Mouse (Mus musculus) cerebellum, adult 18-20 months (tissue): ENCODE data around the gene Ccdc85a.
"Not testable (repeated sequence)": the region's sequence is repeated elsewhere in the genome, so short reads cannot be mapped to it uniquely, and the experiment has no call there.

Experiments
- DNase-seq, 2 experiments: peaks; one replicate each; pipeline ENCODE4 v3.0.0; 2021

Ccdc85a gene

DNA sequence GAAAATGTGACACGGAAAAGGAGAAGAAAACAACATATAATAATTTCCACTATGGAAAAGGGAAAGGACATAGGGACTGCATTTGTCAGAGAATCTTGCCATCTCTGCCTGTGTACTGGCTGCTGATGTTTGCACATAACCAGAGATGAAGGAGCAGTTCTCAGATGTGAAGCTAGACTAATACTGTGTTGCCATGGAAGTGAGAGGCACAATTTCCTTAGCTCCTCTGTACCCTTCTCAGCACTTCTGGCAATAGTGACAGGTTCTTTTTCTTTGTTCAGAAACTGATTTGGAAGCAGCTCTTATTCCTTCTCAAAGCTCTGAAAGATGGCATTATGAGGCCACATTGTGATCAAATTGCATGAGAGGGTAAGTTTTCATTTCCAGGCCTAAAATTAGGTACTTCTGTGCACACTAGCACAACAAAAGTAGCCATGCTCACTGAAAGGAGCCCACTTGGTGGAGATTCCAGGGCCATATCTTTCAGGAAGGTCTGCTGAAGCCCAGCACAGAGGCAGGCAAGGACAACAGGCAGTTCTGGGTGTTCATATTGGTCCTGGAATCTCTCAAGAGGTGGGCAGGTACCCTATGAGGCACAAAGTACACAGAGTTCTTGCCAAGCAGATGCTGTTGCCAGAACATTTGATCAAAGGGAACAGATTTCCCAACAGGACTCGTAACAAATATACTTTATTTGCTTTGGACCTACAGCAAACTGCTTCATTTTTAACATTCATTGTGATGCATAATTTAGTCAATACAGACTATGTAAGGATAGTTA is 161.5 kb downstream of the Ccdc85a start:
- DNase-seq, result no peak

GRCm38 (mm10) chr11:28415841-28416240 is 168.3 kb downstream of the Ccdc85a start:
- DNase-seq, result no peak

DNA sequence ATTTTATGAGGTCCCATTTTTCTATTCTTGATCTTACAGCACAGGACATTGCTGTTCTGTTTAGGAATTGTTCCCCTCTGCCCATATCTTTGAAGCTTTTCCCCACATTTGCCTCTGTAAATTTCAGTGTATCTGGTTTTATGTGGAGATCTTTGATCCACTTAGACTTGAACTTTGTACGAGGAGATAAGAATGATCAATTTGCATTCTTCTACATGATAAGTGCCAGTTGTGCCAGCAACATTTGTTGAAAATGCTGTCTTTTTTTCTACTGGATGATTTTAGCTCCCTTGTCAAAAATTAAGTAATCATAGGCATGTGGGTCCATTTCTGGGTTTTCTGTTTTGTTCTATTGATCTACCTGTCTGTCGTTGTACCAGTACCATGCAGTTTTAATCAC is 174.2 kb downstream of the Ccdc85a start:
- not testable (repeated sequence) for DNase-seq

GRCm38 (mm10) chr11:28397166-28397565 is 187.0 kb downstream of the Ccdc85a start:
- no peak for DNase-seq

DNA sequence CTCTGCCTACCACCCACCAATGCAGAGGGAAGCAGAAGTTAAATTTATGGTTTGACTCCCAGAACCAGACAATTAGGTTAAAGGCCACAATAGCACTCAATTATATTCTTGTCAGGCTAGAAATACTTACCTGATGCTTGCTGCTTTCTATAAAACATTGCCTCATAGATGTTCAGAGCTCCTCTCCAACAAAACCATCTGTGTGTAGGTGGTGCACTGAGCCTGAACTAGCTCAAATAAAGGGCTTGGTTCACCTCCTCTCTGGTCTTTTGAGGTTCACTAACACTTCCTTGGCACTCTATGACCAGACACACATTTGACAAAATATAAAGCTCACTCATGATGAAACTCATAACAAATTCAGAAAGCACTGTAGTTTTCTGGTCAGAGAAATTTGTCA is 208.2 kb downstream of the Ccdc85a start:
- no peak for DNase-seq

- DNase-seq, result no peak
Measured at GRCm38 (mm10) chr11:28374636-28375035, 209.5 kb downstream of the Ccdc85a start.

DNA sequence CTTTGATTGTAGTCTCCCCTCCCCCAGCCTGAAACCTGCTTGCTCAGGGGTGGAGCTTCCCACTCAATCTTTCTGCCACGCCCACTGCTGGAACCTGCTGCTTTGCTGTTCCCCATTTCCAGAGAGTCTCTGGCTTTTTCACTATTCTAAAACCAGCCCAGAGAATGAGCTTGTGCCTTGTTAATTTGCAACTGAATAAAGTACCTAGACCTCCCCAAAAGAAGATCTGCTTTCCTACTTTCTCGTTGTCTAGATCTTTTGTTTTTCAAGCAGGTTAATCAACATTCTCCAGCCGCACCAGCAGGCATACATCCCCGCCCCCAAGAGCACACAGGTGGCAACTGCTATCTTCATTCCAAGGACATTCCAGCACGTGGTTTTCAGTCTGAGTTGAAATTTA is 212.7 kb downstream of the Ccdc85a start:
- not testable (repeated sequence) for DNase-seq

- DNase-seq, result no peak
Measured at GRCm38 (mm10) chr11:28365929-28366244, 218.2 kb downstream of the Ccdc85a start.

DNA sequence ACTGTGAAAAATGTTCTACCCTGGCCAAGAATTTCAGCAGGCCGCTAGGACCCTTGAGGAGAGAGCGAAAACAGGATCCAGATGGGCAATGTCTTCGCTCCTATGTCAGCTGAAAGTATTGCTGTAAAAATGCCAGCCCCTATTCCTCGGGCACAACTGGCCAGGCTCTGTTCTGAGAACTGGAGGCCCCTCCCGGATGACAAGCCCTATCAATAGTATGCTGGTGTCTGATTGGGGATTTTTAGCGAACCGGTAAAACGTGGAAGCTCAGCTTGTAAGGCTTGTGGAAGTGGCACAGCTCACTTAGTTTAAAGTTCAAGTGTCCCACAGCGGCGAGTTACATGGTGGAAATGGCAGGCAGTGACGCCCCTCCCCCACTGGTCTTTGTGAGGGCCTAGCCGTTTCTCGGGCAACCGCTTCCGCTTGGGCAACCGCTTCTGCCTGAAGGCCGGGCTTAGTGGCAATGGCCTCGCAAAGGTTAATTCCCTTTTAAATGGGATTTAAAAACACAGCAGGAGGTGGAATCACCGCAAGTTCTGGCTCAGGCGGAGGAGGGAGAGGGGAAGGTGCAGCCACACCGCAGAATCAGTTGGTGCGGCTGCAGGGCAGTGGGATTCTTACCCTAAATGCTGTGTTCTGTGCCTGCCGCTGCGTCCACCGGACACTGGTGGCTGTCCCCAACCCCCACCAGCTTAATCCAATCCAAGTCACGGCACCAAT is 218.8 kb downstream of the Ccdc85a start:
- peak; percentile 21 to 40 for DNase-seq

- DNase-seq, result no peak
Measured at GRCm38 (mm10) chr11:28343465-28343864, 240.7 kb downstream of the Ccdc85a start.

GRCm38 (mm10) chr11:28341887-28342286 is 242.2 kb downstream of the Ccdc85a start:
- DNase-seq, result no peak

- not testable (repeated sequence) for DNase-seq
Measured at GRCm38 (mm10) chr11:28339224-28340150, 244.6 kb downstream of the Ccdc85a start, which contains the start of gene Gm6685. Gene Gm6685, minus strand, starts transcription at chr11:28339867.
